Mouse (Mus musculus): ENCODE measurements around the gene Gusb. TPM values are rescaled to one million over a fixed set of nuclear protein-coding genes. Genes with fewer than 3 reads are reported as not detected.
"Not testable (repeated sequence)": the region's sequence is repeated elsewhere in the genome, so short reads cannot be mapped to it uniquely, and the experiment has no call there.

Gene Gusb
- polyA plus RNA-seq, 1 experiment from 2014 or later, result 43.4 TPM

DNA sequence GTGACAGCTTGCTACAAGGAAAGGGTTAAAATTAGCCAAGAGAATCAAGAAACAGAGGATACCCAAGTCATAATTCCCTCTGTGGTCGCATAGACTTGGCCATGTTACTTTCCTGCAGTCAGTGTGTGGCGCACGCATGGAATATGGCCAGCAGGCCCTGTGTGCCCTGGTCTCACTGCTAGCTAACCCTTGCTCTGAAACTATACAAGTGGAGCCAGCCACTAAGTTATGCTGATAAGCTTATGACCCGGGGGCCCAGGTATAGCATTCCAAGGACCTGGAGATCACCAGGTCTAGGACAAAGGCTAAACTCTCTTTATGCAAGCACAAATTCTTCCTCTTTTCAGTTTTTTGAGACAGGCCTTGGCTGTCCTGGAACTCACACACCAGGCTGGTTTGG is 37.9 kb upstream of the Gusb start:
- Histone ChIP-seq H3K9ac (no peak overlapping the region), H3K4me3 (no peak overlapping the region), H3K36me3 (peaks cover 74% of the 10 kb centered on the region), H3K4me1 (no peaks in the 10 kb centered on the region), H3K27me3 (no peaks in the 10 kb centered on the region), H3K4me2 (no peak overlapping the region), H3K27ac (no peak overlapping the region), H3K9me3 (no peaks in the 10 kb centered on the region)
- no peak for ATAC-seq (ENCODE audit: insufficient number of reproducible peaks, insufficient read depth, low FRiP score, low TSS enrichment, low read depth)
- WGBS, result 88% methylated on average over 4 of the region's 4 CpGs

DNA sequence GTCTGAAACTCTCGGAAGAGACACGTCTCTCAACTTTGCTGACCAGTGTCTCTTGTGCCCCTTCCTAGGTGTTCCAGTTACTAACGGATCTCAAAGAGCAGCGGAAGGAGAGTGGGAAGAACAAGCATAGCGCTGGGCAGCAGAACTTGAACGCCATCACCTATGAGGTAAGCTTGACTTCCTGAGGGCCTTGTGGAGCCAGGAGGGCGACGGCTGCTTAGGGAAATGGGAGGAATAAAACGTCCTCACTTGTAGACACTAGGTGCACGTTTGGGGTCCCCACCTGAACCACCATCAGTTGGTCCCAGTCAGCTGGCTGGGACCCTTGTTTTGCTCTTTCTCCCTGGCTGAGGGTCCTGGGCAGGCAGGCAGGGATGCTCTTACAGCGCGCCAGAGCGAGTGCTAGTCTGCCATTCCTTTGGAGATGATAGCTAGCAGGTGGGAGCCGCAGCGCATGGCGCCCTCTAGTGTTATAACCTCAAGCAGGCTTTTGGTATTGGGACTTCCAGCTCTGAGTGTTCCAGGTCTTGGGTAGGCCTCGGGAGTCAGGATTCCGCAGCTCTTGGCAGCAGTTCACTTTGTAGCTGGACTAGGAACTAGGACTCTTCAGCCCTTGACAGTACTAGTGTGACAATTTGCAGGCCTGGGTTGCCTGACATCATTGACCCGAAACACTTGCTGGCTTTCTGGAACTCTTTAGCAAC is 35.1 kb upstream of the Gusb start:
- no peaks in the 10 kb centered on the region for H3K4me1 ChIP-seq
- no peaks in the 10 kb centered on the region for H3K27me3 ChIP-seq
- ATAC-seq (ENCODE audit: insufficient number of reproducible peaks, insufficient read depth, low FRiP score, low TSS enrichment, low read depth), result no peak
- no peaks in the 10 kb centered on the region for H3K9me3 ChIP-seq
- no peak overlapping the region for H3K4me2 ChIP-seq
- no peak overlapping the region for H3K4me3 ChIP-seq
- peaks cover 66% of the 10 kb centered on the region for H3K36me3 ChIP-seq
- 63% methylated on average over 19 of the region's 19 CpGs for WGBS
- 0 out of 2 replicates have a peak overlapping the region, but pooled peaks have one; percentile 6 for H3K9ac ChIP-seq
- no peak overlapping the region for H3K27ac ChIP-seq

GRCm38 (mm10) chr5:130036300-130036699 is 33.5 kb upstream of the Gusb start:
- not testable (repeated sequence) for H3K9ac ChIP-seq; H3K27me3 ChIP-seq; H3K4me1 ChIP-seq; H3K27ac ChIP-seq; ATAC-seq (ENCODE audit: insufficient number of reproducible peaks, insufficient read depth, low FRiP score, low TSS enrichment, low read depth); H3K4me3 ChIP-seq; H3K4me2 ChIP-seq; H3K9me3 ChIP-seq
- peaks cover 50% of the 10 kb centered on the region for H3K36me3 ChIP-seq
- 61% methylated on average over 2 of the region's 2 CpGs for WGBS

- H3K4me2 ChIP-seq, result no peak overlapping the region
- no peaks in the 10 kb centered on the region for H3K27me3 ChIP-seq
- H3K27ac ChIP-seq, result no peak overlapping the region
- H3K36me3 ChIP-seq, result peaks cover 32% of the 10 kb centered on the region
- H3K9ac ChIP-seq, result 0 out of 2 replicates have a peak overlapping the region, but pooled peaks have one; percentile 11
- H3K4me1 ChIP-seq, result peaks cover 14% of the 10 kb centered on the region; the same call in 1 of the 2 replicates
- no peak for ATAC-seq (ENCODE audit: insufficient number of reproducible peaks, insufficient read depth, low FRiP score, low TSS enrichment, low read depth)
- no peaks in the 10 kb centered on the region for H3K9me3 ChIP-seq
- WGBS, result 89% methylated on average over 2 of the region's 2 CpGs
- no peak overlapping the region for H3K4me3 ChIP-seq
These were observed 31.0 kb upstream of the Gusb start for GRCm38 (mm10) chr5:130033869-130034268.

GRCm38 (mm10) chr5:130031410-130032390 is 28.9 kb upstream of the Gusb start:
- Histone ChIP-seq H3K4me1 (peaks cover 14% of the 10 kb centered on the region; the same call in 1 of the 2 replicates), H3K4me3 (no peak overlapping the region), H3K27me3 (no peaks in the 10 kb centered on the region), H3K9ac (peak overlapping the region; percentile 40; the same call in 1 of the 2 replicates), H3K36me3 (peaks cover 18% of the 10 kb centered on the region), H3K4me2 (no peak overlapping the region), H3K27ac (peak overlapping the region; percentile 48; the same call in 1 of the 2 replicates), H3K9me3 (no peaks in the 10 kb centered on the region)
- WGBS, result 83% methylated on average over 19 of the region's 19 CpGs
- no peak for ATAC-seq (ENCODE audit: insufficient number of reproducible peaks, insufficient read depth, low FRiP score, low TSS enrichment, low read depth)

DNA sequence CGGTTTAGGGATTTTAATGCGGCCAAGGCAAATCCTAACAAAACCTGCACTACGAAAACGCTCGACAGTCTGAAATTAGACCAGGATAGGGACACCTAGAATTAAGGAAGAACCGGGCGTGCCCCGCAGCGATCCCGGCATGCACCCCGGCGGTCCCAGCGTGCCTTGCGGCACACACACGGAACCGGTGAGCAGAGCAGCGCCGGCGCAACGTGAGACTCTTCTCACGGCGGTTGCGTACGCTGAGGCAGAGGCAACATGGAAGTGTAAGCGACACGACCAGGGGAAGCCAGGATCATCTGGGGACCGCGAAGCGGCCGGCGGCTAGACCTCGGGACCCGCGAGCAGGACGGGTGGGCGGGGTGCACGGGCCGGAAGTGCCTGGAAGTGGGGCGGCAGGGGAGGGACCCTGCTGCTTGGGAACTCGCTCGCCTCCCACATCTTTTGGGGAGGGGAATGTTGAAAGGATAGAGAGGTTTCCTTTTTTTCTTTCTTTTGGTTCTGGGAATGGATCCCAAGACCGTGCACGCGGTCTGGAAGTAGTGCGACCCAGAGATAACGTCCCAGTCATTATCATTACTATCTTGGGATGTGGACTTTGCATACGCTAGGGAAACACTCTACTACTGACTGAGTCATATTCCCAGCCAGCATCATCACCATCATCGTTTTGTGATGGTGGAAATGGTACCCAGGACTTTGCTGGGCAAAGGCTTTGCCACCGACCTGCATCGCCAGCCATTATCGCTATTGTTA is 26.5 kb upstream of the Gusb start, which contains the start of the genes Asl and Crcp:
Asl (minus strand) TSS at position 106 of the 756 bp plus-strand sequence.
Crcp (plus strand) TSS at position 149 of the 756 bp plus-strand sequence.
- no peaks in the 10 kb centered on the region for H3K9me3 ChIP-seq
- H3K27me3 ChIP-seq, result no peaks in the 10 kb centered on the region
- peak within 1 kb of the TSS; percentile 95 for H3K27ac ChIP-seq
- H3K4me2 ChIP-seq, result peak within 1 kb of the TSS; percentile 77
- peak; percentile 70; the same call in 1 of the 2 replicates for ATAC-seq (ENCODE audit: insufficient number of reproducible peaks, insufficient read depth, low FRiP score, low TSS enrichment, low read depth)
- H3K9ac ChIP-seq, result peak within 1 kb of the TSS; percentile 84
- no peaks in the 10 kb centered on the region for H3K36me3 ChIP-seq
- WGBS, result 2% methylated on average over 51 of the region's 51 CpGs
- H3K4me1 ChIP-seq, result peaks cover 14% of the 10 kb centered on the region; the same call in 1 of the 2 replicates
- peak within 1 kb of the TSS; percentile 70 for H3K4me3 ChIP-seq

DNA sequence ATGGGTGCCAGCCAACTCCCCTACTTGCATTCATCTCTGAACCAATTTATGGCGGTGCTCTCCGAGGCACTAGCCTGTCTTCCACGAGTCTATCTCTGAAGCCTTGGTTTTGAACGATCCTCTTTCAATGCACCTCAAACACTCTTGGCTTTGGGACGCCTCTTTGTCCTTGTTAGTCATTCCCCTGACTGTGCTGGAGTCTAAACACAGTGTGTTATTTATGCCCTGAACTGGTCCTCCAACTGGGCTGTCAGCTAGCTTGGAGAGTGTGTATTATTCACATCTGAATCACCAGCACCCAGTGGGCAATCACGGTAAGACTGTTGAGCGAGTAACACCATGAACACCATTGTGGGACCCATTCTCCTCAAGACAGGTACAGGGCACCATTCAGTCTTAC is 24.8 kb upstream of the Gusb start:
- no peaks in the 10 kb centered on the region for H3K27me3 ChIP-seq
- no peak overlapping the region for H3K4me2 ChIP-seq
- H3K9ac ChIP-seq, result no peak overlapping the region
- peaks cover 20% of the 10 kb centered on the region; the same call in 1 of the 2 replicates for H3K4me1 ChIP-seq
- ATAC-seq (ENCODE audit: insufficient number of reproducible peaks, insufficient read depth, low FRiP score, low TSS enrichment, low read depth), result no peak
- H3K36me3 ChIP-seq, result no peaks in the 10 kb centered on the region
- no peak overlapping the region for H3K27ac ChIP-seq
- WGBS, result 82% methylated on average over 7 of the region's 7 CpGs
- no peak overlapping the region for H3K4me3 ChIP-seq
- H3K9me3 ChIP-seq, result no peaks in the 10 kb centered on the region

- no peaks in the 10 kb centered on the region for H3K9me3 ChIP-seq
- no peak overlapping the region for H3K27ac ChIP-seq
- 79% methylated on average over 5 of the region's 5 CpGs for WGBS
- no peaks in the 10 kb centered on the region for H3K36me3 ChIP-seq
- H3K4me2 ChIP-seq, result no peak overlapping the region
- H3K9ac ChIP-seq, result no peak overlapping the region
- ATAC-seq (ENCODE audit: insufficient number of reproducible peaks, insufficient read depth, low FRiP score, low TSS enrichment, low read depth), result no peak
- H3K4me1 ChIP-seq, result peaks cover 24% of the 10 kb centered on the region; the same call in 1 of the 2 replicates
- no peak overlapping the region for H3K4me3 ChIP-seq
- H3K27me3 ChIP-seq, result no peaks in the 10 kb centered on the region
These were observed 24.3 kb upstream of the Gusb start for GRCm38 (mm10) chr5:130027134-130027533.

- Histone ChIP-seq H3K36me3 (no peaks in the 10 kb centered on the region), H3K9ac (peak overlapping the region; percentile 72), H3K27ac (peak overlapping the region; percentile 76), H3K4me2 (peak overlapping the region; percentile 91), H3K27me3 (no peaks in the 10 kb centered on the region), H3K4me1 (peaks cover 19% of the 10 kb centered on the region), H3K9me3 (no peaks in the 10 kb centered on the region), H3K4me3 (peak overlapping the region; percentile 63)
- peak; percentile 78 for ATAC-seq (ENCODE audit: insufficient number of reproducible peaks, insufficient read depth, low FRiP score, low TSS enrichment, low read depth)
- WGBS, result under 1% methylated on average over 32 of the region's 32 CpGs
These were observed 21.1 kb upstream of the Gusb start for GRCm38 (mm10) chr5:130023767-130024539.

- peaks cover 3% of the 10 kb centered on the region; the same call in 1 of the 2 replicates for H3K36me3 ChIP-seq
- H3K9me3 ChIP-seq, result no peaks in the 10 kb centered on the region
- no peak overlapping the region for H3K9ac ChIP-seq
- WGBS, result 40% methylated on average over 12 of the region's 12 CpGs
- peak overlapping the region; percentile 91 for H3K4me2 ChIP-seq
- ATAC-seq (ENCODE audit: insufficient number of reproducible peaks, insufficient read depth, low FRiP score, low TSS enrichment, low read depth), result no peak
- peak overlapping the region; percentile 63 for H3K4me3 ChIP-seq
- H3K4me1 ChIP-seq, result peaks cover 19% of the 10 kb centered on the region
- no peak overlapping the region for H3K27ac ChIP-seq
- no peaks in the 10 kb centered on the region for H3K27me3 ChIP-seq
These were observed 20.4 kb upstream of the Gusb start for GRCm38 (mm10) chr5:130023067-130023766.

Data from embryonic facial prominence, embryonic 13.5 days (tissue).